22 mouse cellular contexts compared by ENCODE assay signal in the genomic region with DNA sequence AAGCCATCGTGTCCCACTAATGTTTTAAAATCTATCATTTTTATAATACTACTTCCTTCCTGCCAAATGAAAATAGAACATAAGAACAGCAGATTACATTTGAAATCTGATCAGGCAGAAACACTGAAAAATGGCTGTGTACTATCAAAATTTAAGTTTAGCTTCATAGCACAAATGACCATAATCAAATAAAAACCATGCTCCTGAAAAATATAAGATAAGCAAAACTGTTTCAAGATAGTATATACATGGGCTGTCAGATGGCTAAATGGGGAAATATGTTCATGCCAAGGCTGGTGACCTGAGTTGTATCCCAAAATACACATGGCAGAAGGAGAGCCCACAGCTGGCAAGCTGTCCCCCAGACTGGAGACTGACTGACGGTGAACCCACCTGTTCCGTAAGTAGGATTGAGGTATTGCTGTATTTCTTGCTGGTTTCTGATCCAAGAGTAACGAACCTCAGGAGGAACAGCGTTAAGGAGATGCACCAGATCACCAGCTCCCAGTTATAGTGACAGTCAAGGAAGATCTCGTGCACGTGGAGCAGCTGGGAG.
DNase-seq lines count a peak whose midpoint lies in the region; ATAC-seq and TF ChIP-seq lines count a peak whose summit lies in the region.
"Had no signal": no experiment of that assay in that cellular context is flagged by ENCODE, and none has a peak within 500 bp of the region (broad histone marks: within the 10 kb centered on the region; RNA-seq: fewer than 3 reads in every experiment).

No protein-coding gene starts in this region.

- no peak overlapping the region for H3K4me3 ChIP-seq in heart, embryonic 10.5 days
- H3K4me3 ChIP-seq in MEL (ENCODE audit: control insufficient read depth in 1 of 2, insufficient read depth in 1 of 2, low read depth in 2 of 2, low read length in 2 of 2) = no peak overlapping the region
- no peak overlapping the region for H3K4me3 ChIP-seq in liver, embryonic 12.5 days
- H3K4me3 ChIP-seq: embryonic facial prominence, embryonic 12.5 days; forebrain, embryonic 12.5 days; heart, adult 2 months; heart, embryonic 15.5 days; hindbrain, embryonic 13.5 days; kidney, embryonic 15.5 days had no signal

- peak; percentile 44; the same call in 1 of the 2 replicates for ATAC-seq in megakaryocyte-erythroid progenitor cell, adult 5-6 weeks (replicated peaks; ENCODE audit: low FRiP score, low TSS enrichment, poor library complexity, severe bottlenecking)
- no peak for ATAC-seq in cerebellum, adult (ENCODE audit: insufficient number of reproducible peaks, low FRiP score, low TSS enrichment)
- ATAC-seq in liver, embryonic 12.5 days = no peak
- ATAC-seq: forebrain, embryonic 16.5 days; intestine, embryonic 16.5 days had no signal

- H3K27ac ChIP-seq in heart, embryonic 10.5 days = no peak overlapping the region
- H3K27ac ChIP-seq in MEL (ENCODE audit: control insufficient read depth, low read depth, low read length) = no peak overlapping the region
- no peak overlapping the region for H3K27ac ChIP-seq in liver, embryonic 12.5 days
- H3K27ac ChIP-seq: embryonic facial prominence, embryonic 12.5 days; forebrain, embryonic 12.5 days; heart, adult 2 months; heart, embryonic 15.5 days; hindbrain, embryonic 13.5 days; kidney, embryonic 15.5 days had no signal

- TF ChIP-seq CTCF in MEL (IDR thresholded peaks at IDR 0.05 in 2 of 3, conservative IDR thresholded peaks at IDR 0.05 in 1 of 3; ENCODE audit: control insufficient read depth in 1 of 3, insufficient read depth in 1 of 3, low read depth in 2 of 3, low read length in 3 of 3, poor library complexity in 1 of 3, severe bottlenecking in 1 of 3) = no peak

- TF ChIP-seq RAD21 in MEL (IDR thresholded peaks at IDR 0.05; ENCODE audit: low read depth, low read length) = no peak

- no peak overlapping the region for H3K4me2 ChIP-seq in liver, embryonic 12.5 days
- H3K4me2 ChIP-seq: embryonic facial prominence, embryonic 12.5 days; forebrain, embryonic 12.5 days; heart, embryonic 15.5 days; hindbrain, embryonic 13.5 days; kidney, embryonic 15.5 days had no signal

- H3K4me1 ChIP-seq in heart, embryonic 10.5 days = no peaks in the 10 kb centered on the region
- H3K4me1 ChIP-seq in MEL (ENCODE audit: control insufficient read depth in 1 of 2, insufficient read depth in 2 of 2, low read length in 2 of 2) = peaks cover 2 to 3% of the 10 kb centered on the region in 2 experiments; a peak in 1 of 4 replicates
- no peaks in the 10 kb centered on the region for H3K4me1 ChIP-seq in liver, embryonic 12.5 days
- H3K4me1 ChIP-seq: embryonic facial prominence, embryonic 12.5 days; forebrain, embryonic 12.5 days; heart, embryonic 15.5 days; hindbrain, embryonic 13.5 days; kidney, embryonic 15.5 days had no signal

- no peaks in the 10 kb centered on the region for H3K9me3 ChIP-seq in heart, embryonic 10.5 days
- no peaks in the 10 kb centered on the region for H3K9me3 ChIP-seq in MEL (replicated peaks; ENCODE audit: insufficient read depth, low read length)
- H3K9me3 ChIP-seq in liver, embryonic 12.5 days (replicated peaks) = no peaks in the 10 kb centered on the region
- H3K9me3 ChIP-seq: embryonic facial prominence, embryonic 12.5 days; forebrain, embryonic 12.5 days; heart, embryonic 15.5 days; hindbrain, embryonic 13.5 days; kidney, embryonic 15.5 days had no signal

- no peak overlapping the region for H3K9ac ChIP-seq in MEL (ENCODE audit: control insufficient read depth, low read depth, low read length, poor library complexity, severe bottlenecking)
- H3K9ac ChIP-seq in liver, embryonic 12.5 days = no peak overlapping the region
- H3K9ac ChIP-seq: embryonic facial prominence, embryonic 12.5 days; forebrain, embryonic 12.5 days; heart, embryonic 15.5 days; hindbrain, embryonic 13.5 days; kidney, embryonic 15.5 days had no signal

- H3K27me3 ChIP-seq in heart, embryonic 10.5 days (ENCODE audit: insufficient read depth, poor library complexity, severe bottlenecking) = no peaks in the 10 kb centered on the region
- H3K27me3 ChIP-seq in MEL (ENCODE audit: control insufficient read depth in 1 of 2, insufficient read depth in 2 of 2, low read length in 2 of 2) = no peaks in the 10 kb centered on the region
- H3K27me3 ChIP-seq in liver, embryonic 12.5 days (replicated peaks) = no peaks in the 10 kb centered on the region
- H3K27me3 ChIP-seq: CH12.LX; embryonic facial prominence, embryonic 12.5 days; forebrain, embryonic 12.5 days; heart, embryonic 15.5 days; hindbrain, embryonic 13.5 days; kidney, embryonic 15.5 days had no signal

- peak; percentile 51 to 65; a peak in 3 of 4 replicates for TF ChIP-seq EP300 in MEL (IDR thresholded peaks at IDR 0.05; ENCODE audit: low read depth in 1 of 2, low read length in 2 of 2)

- H3K36me3 ChIP-seq in heart, embryonic 10.5 days = peaks cover 19% of the 10 kb centered on the region; the same call in 1 of the 2 replicates
- H3K36me3 ChIP-seq in MEL (ENCODE audit: control insufficient read depth in 1 of 2, insufficient read depth in 2 of 2, low read length in 2 of 2) = peaks cover 12 to 21% of the 10 kb centered on the region in 2 experiments
- peaks cover 31% of the 10 kb centered on the region for H3K36me3 ChIP-seq in liver, embryonic 12.5 days

- WGBS in heart, embryonic 10.5 days = 90% methylated on average over 7 of the region's 7 CpGs
- WGBS in liver, embryonic 12.5 days (ENCODE audit: insufficient replicate concordance) = 87% methylated on average over 7 of the region's 7 CpGs

- no peak for TF ChIP-seq POLR2A in MEL (IDR thresholded peaks at IDR 0.05; ENCODE audit: control insufficient read depth in 1 of 2, insufficient read depth in 1 of 2, low read depth in 1 of 2, low read length in 2 of 2, poor library complexity in 1 of 2)

- DNase-seq in heart, adult 18-20 months = peak; percentile 15 to 27
- DNase-seq in heart, embryonic 10.5 days (ENCODE audit: low spot score) = no peak
- peak; percentile 19 for DNase-seq in MEL (ENCODE audit: low read depth, low spot score)
- DNase-seq in gastrocnemius, adult 8-10 months (ENCODE audit: low spot score in 2 of 2) = peak; percentile 33 to 69
- DNase-seq: adrenal gland, adult 2 months; adrenal gland, postnatal 36 days; cerebellum, adult 11 months; cerebellum, adult 8-10 months; cerebellum, postnatal 14 days; kidney, adult 2 months had no signal

- no peaks in the 10 kb centered on the region for H3K79me2 ChIP-seq in MEL (ENCODE audit: control insufficient read depth, insufficient read depth, low read length, poor library complexity)

TF ChIP-seq in MEL, 35 proteins besides CTCF, POLR2A, EP300 and RAD21:
- TF ChIP-seq ZNF384 (IDR thresholded peaks at IDR 0.05; ENCODE audit: low read depth, low read length) (no peak), MEF2A (IDR thresholded peaks at IDR 0.05; ENCODE audit: extremely low read depth, insufficient replicate concordance, low read depth, low read length, poor library complexity, severe bottlenecking) (peak; percentile 49; the same call in 1 of the 2 replicates), TCF12 (IDR thresholded peaks at IDR 0.05; ENCODE audit: low read depth, low read length) (peak; percentile 78; the same call in 1 of the 2 replicates), NRF1 (IDR thresholded peaks at IDR 0.05; ENCODE audit: insufficient read depth, low read depth, low read length, poor library complexity, severe bottlenecking) (no peak), ZKSCAN1 (IDR thresholded peaks at IDR 0.05; ENCODE audit: low read depth, low read length) (no peak), ETS1 (IDR thresholded peaks at IDR 0.05; ENCODE audit: low read depth, low read length) (peak; percentile 44; the same call in 1 of the 2 replicates), JUND (IDR thresholded peaks at IDR 0.05; ENCODE audit: low read depth, low read length) (no peak), POLR2AphosphoS2 (IDR thresholded peaks at IDR 0.05; ENCODE audit: low read length) (no peak), MXI1 (IDR thresholded peaks at IDR 0.05; ENCODE audit: low read depth, low read length) (0 out of 2 replicates have a peak, but pooled peaks have one; percentile 40), USF2 (IDR thresholded peaks at IDR 0.05; ENCODE audit: borderline replicate concordance in 1 of 2, insufficient read depth in 1 of 2, low read depth in 1 of 2, low read length in 2 of 2) (no peak), UBTF (IDR thresholded peaks at IDR 0.05; ENCODE audit: borderline replicate concordance, insufficient read depth, low read depth, low read length) (no peak)
